Mouse (Mus musculus) skeletal muscle tissue, adult 2 months (tissue): ENCODE measurements around the gene Jade1.

Experiments
- DNase-seq: peaks from one replicate; pipeline ENCODE4 v3.0.0-alpha.2; 2012; ENCODE audit warnings: low read depth, low spot score

Jade1 gene

DNA sequence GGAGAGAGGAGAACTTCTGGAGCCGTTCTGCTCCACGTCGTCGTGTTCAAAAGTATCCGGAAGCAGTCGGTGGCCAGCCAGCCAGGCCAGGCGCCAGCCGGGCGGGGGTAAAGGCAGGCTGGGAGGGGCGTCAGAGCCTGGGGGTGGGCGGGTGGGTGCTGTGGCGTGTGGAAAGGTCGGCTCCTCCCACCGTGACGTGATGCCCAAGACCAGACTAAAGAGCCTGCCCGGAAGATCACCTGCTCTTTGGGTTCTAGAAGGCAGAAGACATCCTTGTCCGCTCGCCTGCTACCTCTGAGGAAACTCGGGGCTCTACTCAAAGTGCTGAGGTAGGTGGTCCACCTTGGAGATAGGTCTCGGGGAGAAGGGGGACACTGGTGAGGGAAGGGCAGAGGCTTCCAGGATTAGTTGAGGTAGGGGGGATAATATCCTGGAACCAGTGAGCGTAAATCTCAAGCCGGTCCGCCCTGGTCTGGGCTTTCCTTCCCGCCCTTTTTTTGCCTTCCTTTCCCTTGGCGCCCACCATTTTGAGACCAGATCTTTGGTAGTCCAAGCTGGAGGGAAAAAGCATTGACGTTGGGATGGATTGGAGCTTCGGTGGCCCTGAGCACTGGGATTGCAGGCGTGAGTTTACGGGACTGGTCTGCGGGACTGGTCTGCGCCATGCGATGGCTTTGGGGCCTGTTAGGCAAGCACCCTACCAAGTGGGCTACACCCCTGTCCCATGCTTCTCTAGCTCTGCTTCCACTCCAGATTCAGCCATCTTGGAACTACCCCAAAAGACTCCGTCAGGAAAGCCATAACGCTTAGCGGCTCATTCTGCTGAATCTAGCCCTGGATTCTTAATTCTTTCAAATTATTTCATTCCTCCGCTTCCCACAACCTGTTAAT lies at the start of gene Jade1:
Jade1 (plus strand) TSS at position 241 of the 891 bp plus-strand sequence.
- DNase-seq: no peak

DNA sequence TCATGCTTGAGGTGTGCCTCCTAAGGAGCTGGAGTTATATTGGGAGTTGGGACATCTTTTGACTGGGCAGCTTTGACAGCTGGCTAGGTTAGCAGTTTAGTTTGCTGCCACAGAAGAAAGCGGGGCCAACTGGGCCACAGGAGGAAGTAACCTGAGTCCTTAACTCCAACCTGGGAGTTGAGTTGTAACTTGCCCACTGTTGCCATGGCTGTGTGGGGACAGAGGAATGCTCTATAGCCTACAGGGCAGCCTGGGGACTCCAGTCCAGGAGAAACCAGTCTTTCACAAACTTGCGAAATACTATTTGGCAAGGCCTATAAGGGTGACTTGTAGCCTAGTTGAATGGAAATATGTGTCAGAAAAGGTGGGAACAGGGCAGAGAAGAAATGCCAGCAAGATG lies 46.1 kb upstream of the Jade1 start:
- DNase-seq: peak; percentile 84

- DNase-seq: no peak
Observed at GRCm38 (mm10) chr3:41510191-41510590, 45.3 kb upstream of the Jade1 start.

- DNase-seq: peak; percentile 25
Observed at GRCm38 (mm10) chr3:41510750-41511149, 44.8 kb upstream of the Jade1 start.

- DNase-seq: no peak
Observed at GRCm38 (mm10) chr3:41514003-41514402, 41.5 kb upstream of the Jade1 start.

DNA sequence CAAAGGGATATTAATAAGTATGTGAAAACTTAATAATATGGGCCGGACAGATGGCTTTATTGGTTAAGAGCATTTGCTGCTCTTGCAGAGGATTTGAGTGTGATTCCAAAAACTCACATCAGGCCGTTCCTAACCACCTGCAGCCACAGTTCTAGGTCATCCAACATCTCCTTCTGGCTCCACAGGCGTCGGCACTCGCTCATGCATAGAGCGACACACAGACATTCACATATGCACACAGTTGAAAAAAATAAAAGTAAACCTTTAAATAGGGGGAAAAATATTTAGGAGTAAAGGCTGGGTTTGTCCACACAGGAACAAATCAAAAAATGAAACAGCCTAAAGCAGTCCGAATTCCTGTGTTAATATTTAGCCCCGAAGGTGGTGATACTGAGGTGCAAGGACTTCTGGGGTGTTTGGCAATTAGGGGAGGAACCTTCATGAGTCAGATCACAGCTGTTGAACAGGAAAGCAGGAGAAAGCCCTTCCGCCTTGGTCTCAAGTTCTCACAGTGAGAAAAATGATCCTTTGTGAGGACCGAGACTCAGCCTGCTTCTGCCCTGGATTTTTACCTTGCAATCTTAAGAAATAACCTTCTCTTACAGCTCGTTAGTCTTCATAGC lies 40.7 kb upstream of the Jade1 start:
- no peak for DNase-seq

GRCm38 (mm10) chr3:41516961-41517518 lies 38.5 kb upstream of the Jade1 start:
- DNase-seq: no peak

DNA sequence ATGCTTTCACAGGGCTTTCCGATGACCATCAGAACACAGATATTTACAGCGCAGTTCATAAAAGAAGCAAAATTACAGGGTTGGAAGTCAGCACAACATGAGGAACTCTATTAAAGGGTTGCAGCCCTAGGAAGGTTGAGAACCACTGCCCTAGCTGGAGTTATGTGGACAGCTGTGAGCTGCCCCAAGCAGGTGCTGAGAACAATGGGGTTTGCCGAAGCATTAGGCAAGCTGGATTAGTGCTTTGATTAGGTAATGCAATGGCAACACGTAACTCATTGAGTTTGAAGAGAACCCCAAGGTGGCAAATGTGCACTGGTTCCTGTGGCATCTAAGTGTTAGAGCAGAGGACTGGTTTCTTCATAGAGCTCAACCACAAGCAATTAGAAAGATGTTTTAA lies 34.6 kb upstream of the Jade1 start:
- DNase-seq: no peak

DNA sequence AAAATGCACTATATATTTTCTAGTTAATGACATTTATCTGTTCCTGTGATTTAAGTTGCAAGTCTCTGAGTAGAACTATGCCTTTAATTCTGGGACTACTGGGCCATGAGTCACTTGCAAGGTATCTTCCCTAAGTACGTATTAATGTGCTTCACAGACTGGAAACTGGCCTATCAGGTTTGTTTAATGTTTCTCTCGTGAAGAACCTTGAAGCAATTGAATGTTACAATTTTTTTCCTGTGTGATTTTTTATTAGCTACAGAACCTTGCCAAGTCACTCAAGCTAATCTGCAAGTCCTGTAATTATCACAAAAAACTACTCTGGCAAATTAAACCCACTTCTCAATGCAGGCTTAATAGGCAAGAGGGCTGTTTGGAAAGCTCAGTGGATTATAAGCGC lies 33.8 kb upstream of the Jade1 start:
- no peak for DNase-seq

GRCm38 (mm10) chr3:41522226-41523005 lies 33.1 kb upstream of the Jade1 start:
- DNase-seq: no peak

DNA sequence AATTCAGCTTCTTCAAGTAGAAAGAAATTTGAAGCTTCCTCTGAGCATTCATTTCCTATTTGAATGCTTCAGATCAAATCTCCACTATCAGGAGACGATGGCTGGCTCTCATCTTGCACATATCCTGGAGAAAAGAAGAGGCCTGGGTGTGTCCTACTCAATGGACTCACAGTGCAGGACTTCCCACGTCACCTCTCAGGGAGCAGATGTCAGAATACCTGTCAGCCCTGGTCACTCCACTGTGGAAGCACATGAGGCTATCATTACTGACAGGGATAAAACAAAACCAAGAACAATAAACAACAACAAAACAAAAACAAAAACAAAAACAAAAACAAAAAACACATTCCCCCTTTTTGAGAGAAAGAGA lies 32.5 kb upstream of the Jade1 start:
- DNase-seq: no peak

- DNase-seq: no peak
Observed at GRCm38 (mm10) chr3:41523460-41523859, 32.1 kb upstream of the Jade1 start.

DNA sequence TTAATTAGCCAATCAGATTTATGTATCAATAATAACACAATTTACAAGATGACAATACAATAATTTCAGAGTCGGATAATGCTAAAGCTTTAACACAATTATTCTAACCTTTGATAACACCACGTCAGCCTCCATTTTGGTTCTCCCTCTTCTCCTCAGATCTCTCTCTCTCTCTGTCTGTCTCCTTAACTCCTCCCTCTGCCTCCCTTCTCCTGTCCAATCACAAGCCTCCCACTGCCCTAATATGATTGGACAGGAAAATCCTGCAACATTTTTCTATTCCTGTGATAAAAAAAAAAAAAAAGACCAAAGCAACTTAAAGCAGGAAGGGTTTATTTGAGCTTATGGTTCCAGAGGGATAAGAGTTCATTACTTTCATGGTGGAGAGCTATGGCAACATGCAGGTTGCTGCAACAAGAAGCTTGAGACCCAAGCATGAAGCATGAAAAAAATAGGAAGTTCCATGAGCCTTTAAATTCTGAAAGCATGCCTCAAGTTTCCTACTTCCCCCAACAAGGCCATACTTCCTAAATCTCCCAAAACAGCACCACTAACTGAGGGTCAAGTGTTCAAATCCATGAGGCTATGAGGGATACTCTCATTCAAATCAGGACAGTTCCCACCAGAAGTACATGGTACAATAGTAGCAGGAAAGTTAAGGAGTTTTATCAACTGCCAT lies 27.1 kb upstream of the Jade1 start:
- DNase-seq: no peak

- DNase-seq: no peak
Observed at GRCm38 (mm10) chr3:41530156-41530555, 25.4 kb upstream of the Jade1 start.

DNA sequence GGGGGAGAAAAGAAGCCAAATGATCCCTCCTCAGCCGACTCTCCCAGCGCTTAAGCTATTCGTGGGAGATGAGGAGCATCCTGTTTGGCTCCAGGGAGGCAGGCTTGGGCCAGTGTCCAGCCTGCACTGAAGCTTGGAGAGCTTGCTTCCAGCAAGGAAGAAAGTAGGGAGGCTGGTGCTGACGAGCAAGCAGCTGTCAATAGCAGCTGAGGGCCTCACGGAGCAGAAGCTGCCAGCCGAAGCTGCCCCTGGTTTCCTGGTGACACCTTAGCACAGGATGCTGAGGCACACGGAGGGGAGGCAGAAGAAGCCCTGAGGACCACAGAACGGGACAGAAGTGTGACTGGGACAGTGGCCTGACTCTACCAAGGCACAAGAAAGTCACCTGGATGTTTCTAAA lies 24.0 kb upstream of the Jade1 start:
- DNase-seq: peak; percentile 30

- DNase-seq: no peak
Observed at GRCm38 (mm10) chr3:41532109-41532508, 23.4 kb upstream of the Jade1 start.

GRCm38 (mm10) chr3:41533660-41534059 lies 21.9 kb upstream of the Jade1 start:
- no peak for DNase-seq

DNA sequence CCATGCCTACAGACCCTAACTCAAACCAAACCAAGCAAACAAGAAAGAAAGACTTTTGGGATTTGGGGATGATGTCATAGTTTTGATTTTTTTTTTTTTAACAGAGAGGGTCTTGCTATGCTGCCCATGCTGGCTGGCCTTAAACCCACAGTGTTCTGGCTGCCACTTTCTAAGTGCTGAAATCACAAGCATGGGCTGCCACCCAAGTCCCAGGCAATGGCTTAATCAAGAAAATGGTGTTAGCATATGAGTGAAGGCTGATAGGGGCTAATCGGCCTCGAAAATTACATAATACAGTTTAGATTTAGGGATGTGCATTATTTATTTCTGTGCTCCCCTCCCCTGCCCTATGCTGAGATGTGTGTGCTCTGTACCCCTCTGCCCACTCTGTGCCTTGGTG lies 17.6 kb upstream of the Jade1 start:
- no peak for DNase-seq

DNA sequence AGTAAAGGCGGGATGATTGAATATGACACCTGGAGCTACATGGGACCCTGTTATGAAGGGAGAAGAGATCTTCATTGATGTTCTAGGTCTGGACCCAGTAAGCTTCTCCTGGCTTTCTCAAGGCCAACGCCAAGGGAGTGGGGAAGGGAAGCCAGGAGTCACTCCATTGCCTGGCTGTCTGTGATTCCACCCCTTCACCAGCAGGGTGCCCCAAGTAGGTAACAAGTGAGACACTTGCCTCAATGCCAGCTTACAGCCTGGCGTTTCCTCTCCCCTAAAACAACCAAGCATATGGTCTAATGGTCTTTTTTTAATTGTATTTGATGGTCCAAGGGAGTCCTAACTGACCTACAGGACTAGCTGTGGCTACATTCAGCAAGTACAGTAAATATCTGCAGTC lies 14.2 kb upstream of the Jade1 start:
- DNase-seq: no peak

DNA sequence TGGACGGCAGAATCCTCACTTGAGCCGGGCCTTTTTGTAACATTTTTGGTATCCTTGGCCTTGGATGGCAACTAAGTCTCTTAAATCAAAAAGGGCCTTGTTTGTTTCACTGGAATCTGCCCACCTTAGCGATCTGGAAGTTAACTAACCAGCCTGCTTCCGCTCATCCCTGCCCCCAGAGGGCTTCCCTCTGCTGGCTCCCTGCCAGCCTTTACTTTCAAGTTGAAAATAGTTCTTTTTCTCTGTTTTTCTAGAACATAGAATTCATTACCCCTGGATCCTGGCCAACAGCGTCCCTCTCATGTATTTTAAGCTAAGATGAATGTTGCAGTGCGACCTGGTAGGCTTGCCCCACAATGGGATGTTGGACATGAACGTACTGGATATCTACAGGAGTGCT lies 11.1 kb upstream of the Jade1 start:
- DNase-seq: no peak

DNA sequence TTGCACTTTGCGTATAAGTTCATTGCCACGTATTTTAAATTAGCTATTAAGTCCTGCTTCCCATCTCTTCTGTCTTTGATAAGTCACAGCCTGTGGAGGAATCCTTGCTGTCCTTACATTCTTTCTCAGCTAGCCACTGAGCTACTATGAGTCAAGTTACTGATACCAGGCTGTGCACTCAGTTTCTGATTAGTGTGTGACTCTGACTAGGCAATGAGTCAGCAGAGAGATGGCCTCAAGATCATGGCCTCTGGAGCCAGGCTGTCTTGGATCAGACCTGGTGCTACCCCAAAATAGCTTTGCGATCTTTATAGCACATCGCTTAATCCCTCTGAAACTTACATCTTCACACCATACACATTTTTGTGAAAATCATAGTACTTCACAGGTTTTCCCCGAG lies 8.2 kb upstream of the Jade1 start:
- no peak for DNase-seq

- no peak for DNase-seq
Observed at GRCm38 (mm10) chr3:41548238-41548637, 7.3 kb upstream of the Jade1 start.
